Mouse (Mus musculus) gastrocnemius, adult 8-10 months (tissue): ENCODE results near the gene Blm. TPM values are rescaled to one million over a fixed set of nuclear protein-coding genes. Genes with fewer than 3 reads are reported as not detected.

Experiments
- DNase-seq, 2 experiments: peaks; one replicate each; pipeline ENCODE4 v3.0.0; 2022; ENCODE audit warnings: low spot score in 2 of 2
- total RNA-seq, 4 experiments: library from RNA; stranded (reverse); gene quantifications; 2 replicates each; pipeline ENCODE4 v1.2.4; 2022

The Blm gene
- total RNA-seq, 4 experiments from 2014 or later = 0.75 to 1.7 (median 1.2) TPM

DNA sequence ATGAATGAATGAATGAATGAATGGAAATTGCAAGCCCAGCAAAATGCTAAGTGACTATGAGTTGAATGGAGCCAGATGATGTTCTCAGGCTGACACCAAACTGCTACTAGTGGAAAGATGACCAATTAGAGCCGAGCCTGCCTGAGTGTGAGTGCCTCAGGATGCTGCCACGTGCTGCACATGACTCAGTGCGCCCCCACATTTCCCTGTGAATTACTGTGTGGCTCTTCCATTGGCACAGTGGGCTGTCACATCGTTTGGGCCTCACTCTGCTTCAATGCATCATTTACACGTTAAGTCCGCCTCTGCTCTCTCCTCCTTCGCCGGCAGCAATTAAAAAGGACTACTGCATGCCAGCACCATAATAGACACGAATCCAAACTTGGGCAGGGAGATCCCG, 122.6 kb downstream of the Blm start:
- DNase-seq = no peak

DNA sequence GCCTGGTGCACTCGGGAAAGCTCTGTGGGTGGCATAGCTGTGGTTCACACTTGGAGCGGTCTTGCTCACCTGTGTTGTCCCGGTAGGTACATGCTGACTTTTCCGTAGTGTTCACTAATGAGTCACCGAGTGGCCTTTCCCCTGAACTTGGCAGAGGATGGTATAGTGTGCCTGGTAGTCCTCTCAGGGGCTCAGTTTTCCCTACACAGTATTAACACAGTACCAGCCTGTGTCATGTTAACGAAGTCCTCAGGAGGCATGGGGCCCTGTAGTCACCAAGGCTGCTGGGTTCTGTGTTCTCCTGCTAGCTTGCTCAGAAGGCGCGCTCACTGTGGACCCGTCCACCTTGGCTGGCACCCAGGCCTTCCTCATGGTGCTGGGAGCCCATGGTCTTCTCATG, 124.5 kb downstream of the Blm start:
- no peak for DNase-seq

DNA sequence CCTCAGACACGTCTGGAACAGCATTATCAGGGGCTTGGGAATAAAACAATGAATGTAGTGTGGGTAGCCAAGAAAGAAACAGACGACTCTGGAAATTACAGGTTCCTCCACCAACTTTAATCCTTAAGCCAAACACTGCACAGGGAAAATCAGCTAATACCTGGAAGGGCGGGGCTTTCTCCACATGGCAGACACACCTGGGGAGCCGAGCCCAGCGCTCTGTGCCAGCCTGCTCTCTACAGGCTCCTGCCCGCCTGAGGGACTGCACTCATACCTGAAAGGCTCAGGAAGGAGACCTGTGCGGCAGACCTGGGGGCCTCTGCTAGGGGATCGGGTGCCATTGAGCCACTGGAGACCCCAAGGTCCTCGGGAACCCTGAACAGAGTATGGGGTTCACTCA, 127.2 kb downstream of the Blm start:
- no peak for DNase-seq

DNA sequence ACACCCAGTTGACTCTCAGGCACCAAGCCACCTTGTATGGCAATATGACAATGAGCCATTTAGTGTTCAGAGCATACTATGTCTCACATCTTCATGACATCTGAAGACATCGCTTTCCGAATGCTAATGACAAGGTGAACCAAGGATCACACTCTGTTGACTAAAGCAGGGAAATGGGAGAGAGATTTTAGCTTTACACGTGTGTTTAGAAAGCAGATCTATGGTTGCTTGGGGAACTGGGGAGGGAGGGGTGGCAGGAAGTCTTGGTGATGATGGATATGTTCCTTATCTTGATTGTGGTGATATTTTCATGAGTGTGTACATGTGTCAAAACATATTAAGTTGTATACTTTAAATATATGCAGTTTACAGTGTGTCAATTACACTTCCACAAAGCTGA, 128.7 kb downstream of the Blm start:
- DNase-seq = no peak

DNA sequence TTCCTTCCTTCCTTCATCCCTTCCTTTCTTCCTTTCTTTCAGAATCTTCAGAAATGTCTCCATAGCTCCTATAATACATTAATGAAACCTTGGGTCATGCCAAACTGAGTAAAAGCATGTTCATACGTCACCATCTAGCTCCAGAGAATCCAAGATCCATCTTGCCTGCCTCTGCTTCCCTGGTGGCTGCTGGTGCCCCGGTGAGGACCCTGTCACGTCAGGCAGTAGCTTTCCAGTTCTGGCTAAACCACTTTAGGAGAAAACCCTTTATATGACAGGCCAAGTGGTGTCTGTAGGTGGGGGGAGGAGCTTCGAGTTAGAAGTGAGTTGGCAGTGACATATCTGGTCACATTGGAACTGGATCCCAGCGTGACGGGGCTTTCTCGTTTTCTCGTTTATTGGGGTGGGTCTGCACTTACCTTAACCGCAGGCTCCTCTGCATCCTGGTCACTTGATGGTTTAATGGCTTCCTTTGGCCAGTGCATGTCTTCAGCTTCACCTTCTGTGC, 129.7 kb downstream of the Blm start, which contains the start of gene Furin:
TSS of gene Furin (minus strand) at position 249 of the 508 bp plus-strand sequence.
- DNase-seq = no peak

Other genes starting within 250 kb of the Blm start
- gene Prc1, start 240.7 kb downstream of the Blm start, total RNA-seq = under 1 TPM in 1 of 4 experiments, not detected in 3; 0.17 TPM
- 1 to 10 TPM; 5.6 to 7.7 (median 6.5) TPM for gene Rccd1, start 210.7 kb downstream of the Blm start, total RNA-seq
- 10 to 100 TPM; 10.4 to 14.9 (median 12.0) TPM for gene Unc45a, start 194.1 kb downstream of the Blm start, total RNA-seq
- 10 to 100 TPM; 22.9 to 26.1 (median 24.6) TPM for gene Hddc3, start 192.0 kb downstream of the Blm start, total RNA-seq
- gene Man2a2, start 163.7 kb downstream of the Blm start, total RNA-seq = 100 to 1,000 TPM; 139 to 171 (median 148) TPM
- 1 to 10 TPM; 1.7 to 2.7 (median 2.4) TPM for gene Fes, start 147.2 kb downstream of the Blm start, total RNA-seq
- 10 to 100 TPM; 50.3 to 60.1 (median 56.7) TPM for gene Furin, start 129.7 kb downstream of the Blm start, total RNA-seq
- gene Crtc3, start 153.8 kb upstream of the Blm start, total RNA-seq = 10 to 100 TPM in 3 of 4 experiments, 1 to 10 TPM in 1; 8.9 to 11.6 (median 11.4) TPM